Mouse (Mus musculus) lung, postnatal 0 days (tissue): ENCODE results near the gene Bcdin3d.

Experiments
- CTCF ChIP-seq: IDR thresholded peaks from 2 replicates; pipeline ENCODE4 v1.5.1; 2016; ENCODE audit warnings: antibody characterized with exemption, mild to moderate bottlenecking
- EP300 ChIP-seq: IDR thresholded peaks from 2 replicates; pipeline ENCODE4 v1.6.1; 2016; ENCODE audit warnings: antibody characterized with exemption, mild to moderate bottlenecking, control low read depth

GRCm38 (mm10) chr15:99499726-99500125, 25.2 kb upstream of the Bcdin3d start:
- no peak for TF ChIP-seq CTCF
- no peak for TF ChIP-seq EP300
